Mouse (Mus musculus): ENCODE results near the gene Zfp672.

- TF ChIP-seq CTCF (conservative IDR thresholded peaks at IDR 0.05; ENCODE audit: insufficient read depth, insufficient read length, low read depth, low read length) (no peak), POLR2A (IDR thresholded peaks at IDR 0.05; ENCODE audit: low read depth, low read length) (no peak)
Measured at GRCm38 (mm10) chr11:58379516-58379915, 49.4 kb upstream of the Zfp672 start.
